Mouse (Mus musculus) heart, embryonic 16.5 days (tissue): Measurements from ENCODE around the gene Psmd7. TPM values are rescaled to one million over a fixed set of nuclear protein-coding genes. Genes with fewer than 3 reads are reported as not detected.

Experiments used
- microRNA counts: library from miRNA; unstranded; fragments of <30 nt; microRNA quantifications from one replicate; lab custom pipeline; 2016
- microRNA-seq: library from miRNA; unstranded; fragments of <30 nt; microRNA quantifications from one replicate; pipeline ENCODE4, GENCODE M21; 2017
- polyA plus RNA-seq: library from polyadenylated mRNA; unstranded; fragments of >200 nt; fragmentation: Nextera tagmentation; extraction: Ambion mirVana; gene quantifications from 2 replicates; pipeline ENCODE4 v1.2.1, GENCODE M21; 2015

Psmd7 gene
- polyA plus RNA-seq, 1 experiment from 2014 or later: 203 TPM

MicroRNAs encoded within 50 kb of the gene (microRNA counts, 519-probe panel; counts per million panel counts)
- microRNA mmu-miR-140 (lab: Ali Mortazavi, UCI): 2,966 counts per million, percentile 76 among the panel's probes with 10 or more counts

Small RNA genes lying within 50 kb of the gene (microRNA-seq; reads per million reads assigned to microRNA genes)
- gene Mir140: 3,340 reads per million, percentile 89 among the genes with 10 or more reads in this experiment

Other genes starting within 250 kb of the Psmd7 start
- 19.3 and 31.6 TPM in 2 replicates for gene Nqo1, start 185.3 kb downstream of the Psmd7 start, polyA plus RNA-seq
- 55.1 and 55.5 TPM in 2 replicates for gene Nob1, start 163.4 kb downstream of the Psmd7 start, polyA plus RNA-seq
- 30.3 and 31.4 TPM in 2 replicates for gene Wwp2, start 152.1 kb downstream of the Psmd7 start, polyA plus RNA-seq